In genomic region chr11:61656148-61656850, GRCm38 (mm10) we compare ENCODE assay signal across 18 mouse cellular contexts. TPM values are rescaled to one million over a fixed set of nuclear protein-coding genes. Genes with fewer than 3 reads are reported as not detected.
"Had no signal": no experiment of that assay in that cellular context is flagged by ENCODE, and none has a peak within 500 bp of the region (broad histone marks: within the 10 kb centered on the region; RNA-seq: fewer than 3 reads in every experiment).

No protein-coding gene starts in this region.

- ATAC-seq: intestine, embryonic 15.5 days; liver, postnatal 0 days; midbrain, embryonic 15.5 days had no signal

- DNase-seq: kidney, adult 18-20 months; kidney, postnatal 10 days; kidney, postnatal 4 days; liver; liver, embryonic 13.5 days; liver, postnatal 0 days; retina, postnatal 1 day; thymus, adult 2 months; thymus, postnatal 25 days had no signal

- H3K27ac ChIP-seq: intestine, embryonic 15.5 days; layer of hippocampus, adult 2 months; limb, embryonic 12.5 days; liver, embryonic 13.5 days; macrophage; midbrain, embryonic 15.5 days; neural tube, embryonic 15.5 days had no signal

- H3K36me3 ChIP-seq: intestine, embryonic 15.5 days; limb, embryonic 12.5 days; liver, embryonic 13.5 days; midbrain, embryonic 15.5 days; neural tube, embryonic 15.5 days had no signal

- H3K4me3 ChIP-seq: intestine, embryonic 15.5 days; layer of hippocampus, adult 2 months; limb, embryonic 12.5 days; liver, embryonic 13.5 days; megakaryocyte, embryonic 14.5 days; midbrain, embryonic 15.5 days; neural tube, embryonic 15.5 days had no signal

- H3K27me3 ChIP-seq: intestine, embryonic 15.5 days; limb, embryonic 12.5 days; liver, embryonic 13.5 days; midbrain, embryonic 15.5 days; neural tube, embryonic 15.5 days had no signal

- H3K9ac ChIP-seq: intestine, embryonic 15.5 days; limb, embryonic 12.5 days; liver, embryonic 13.5 days; liver, postnatal 0 days; midbrain, embryonic 15.5 days; neural tube, embryonic 15.5 days had no signal

- H3K4me1 ChIP-seq: midbrain, embryonic 15.5 days; neural tube, embryonic 15.5 days had no signal

- H3K4me2 ChIP-seq: intestine, embryonic 15.5 days; limb, embryonic 12.5 days; liver, embryonic 13.5 days; midbrain, embryonic 11.5 days; midbrain, embryonic 15.5 days; neural tube, embryonic 15.5 days had no signal

- H3K9me3 ChIP-seq: intestine, embryonic 15.5 days; limb, embryonic 12.5 days; liver, embryonic 13.5 days; megakaryocyte, embryonic 14.5 days; midbrain, embryonic 15.5 days; neural tube, embryonic 15.5 days had no signal

RNA-seq across cellular contexts. Expression of gene Fam83g, which starts 27.6 kb away (rescaled TPM):
- total RNA-seq: layer of hippocampus, adult 2 months; layer of hippocampus, postnatal 10 days had no signal
- polyA plus RNA-seq: macrophage had no signal
